Mouse (Mus musculus) heart, postnatal 0 days (tissue): Measurements from ENCODE around the gene Npat.

ENCODE experiments used
- CTCF ChIP-seq: IDR thresholded peaks from 2 replicates; pipeline ENCODE4 v1.5.1; 2016; ENCODE audit warnings: antibody characterized with exemption, control low read depth, low read depth
- EP300 ChIP-seq: IDR thresholded peaks from 2 replicates; pipeline ENCODE4 v1.6.1; 2016; ENCODE audit warnings: antibody characterized with exemption, low read depth

DNA sequence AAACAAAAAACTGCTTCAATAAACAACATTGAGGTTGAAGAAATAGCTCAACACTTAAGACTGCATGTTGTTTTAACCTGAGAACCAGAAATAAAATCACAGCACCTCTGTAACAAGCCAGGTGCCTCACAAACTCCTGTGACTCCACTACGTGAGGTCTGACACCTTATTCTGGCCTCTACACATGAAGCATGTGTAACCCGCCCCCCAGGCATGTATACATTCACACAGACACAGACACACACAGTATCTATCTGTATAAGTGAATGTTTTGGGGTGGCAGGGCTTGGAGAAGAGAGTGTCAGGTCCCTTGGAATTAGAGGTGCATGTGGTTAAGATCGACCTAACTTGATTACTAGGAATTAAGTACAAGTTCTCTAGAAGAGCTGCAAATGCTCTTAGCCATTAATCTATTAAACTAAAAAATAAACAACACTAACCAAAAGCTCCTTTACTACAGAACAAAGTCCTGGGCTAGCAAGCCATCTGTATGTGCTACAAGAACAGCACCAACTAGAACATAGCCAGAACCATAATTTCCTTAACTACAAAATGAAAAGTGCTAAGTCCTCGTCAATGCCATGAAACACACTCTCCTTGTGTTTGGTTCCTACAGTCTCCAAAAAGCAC lies 60.2 kb downstream of the Npat start:
- TF ChIP-seq EP300 (no peak), CTCF (no peak)
